Comparison of ENCODE assay signal across 14 mouse cellular contexts in the genomic region with DNA sequence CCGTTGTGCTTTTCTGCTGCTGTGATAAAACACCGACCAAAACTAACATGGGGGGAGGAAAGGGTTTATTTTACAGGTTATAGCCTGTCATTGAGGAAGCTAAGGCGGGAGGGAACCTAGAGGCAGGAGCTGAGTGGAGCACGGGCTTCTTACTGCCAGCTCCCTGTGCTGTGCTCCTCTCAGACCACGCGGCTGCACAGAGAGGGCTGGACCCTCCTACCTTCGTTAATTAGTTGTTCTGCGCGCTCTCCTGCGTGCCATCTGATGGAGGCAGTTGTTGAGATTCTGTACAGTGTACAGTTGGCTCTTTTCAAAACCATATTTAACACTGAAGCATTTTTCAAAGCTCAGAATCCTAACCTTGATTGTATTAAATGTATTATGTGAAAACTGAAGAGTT. TPM values are rescaled to one million over a fixed set of nuclear protein-coding genes. Genes with fewer than 3 reads are reported as not detected.
DNase-seq lines count a peak whose midpoint lies in the region; ATAC-seq and TF ChIP-seq lines count a peak whose summit lies in the region.
"Had no signal": no experiment of that assay in that cellular context is flagged by ENCODE, and none has a peak within 500 bp of the region (broad histone marks: within the 10 kb centered on the region; RNA-seq: fewer than 3 reads in every experiment).

No protein-coding gene starts in this region.

- H3K4me1 ChIP-seq in hindbrain, embryonic 16.5 days (ENCODE audit: control insufficient read depth, insufficient read depth, low read depth, low read length) = peaks cover 15% of the 10 kb centered on the region
- peaks cover 26% of the 10 kb centered on the region for H3K4me1 ChIP-seq in hindbrain, embryonic 10.5 days (replicated peaks)
- H3K4me1 ChIP-seq in midbrain, embryonic 13.5 days (replicated peaks) = peaks cover 26% of the 10 kb centered on the region
- no peaks in the 10 kb centered on the region; the same call in 1 of the 2 replicates for H3K4me1 ChIP-seq in midbrain, postnatal 0 days (ENCODE audit: insufficient read depth, low read length)
- H3K4me1 ChIP-seq in forebrain, embryonic 16.5 days (replicated peaks; ENCODE audit: control insufficient read depth, insufficient read depth, low read length) = peaks cover 25% of the 10 kb centered on the region

- H3K9me3 ChIP-seq in hindbrain, embryonic 16.5 days (ENCODE audit: control insufficient read depth, low read length) = no peaks in the 10 kb centered on the region
- no peaks in the 10 kb centered on the region for H3K9me3 ChIP-seq in hindbrain, embryonic 10.5 days
- H3K9me3 ChIP-seq in midbrain, embryonic 13.5 days = no peaks in the 10 kb centered on the region
- no peaks in the 10 kb centered on the region for H3K9me3 ChIP-seq in midbrain, postnatal 0 days (ENCODE audit: low read length)
- no peaks in the 10 kb centered on the region for H3K9me3 ChIP-seq in forebrain, embryonic 16.5 days (ENCODE audit: control insufficient read depth, low read length)
- H3K9me3 ChIP-seq: stomach, embryonic 15.5 days had no signal

- H3K4me3 ChIP-seq in hindbrain, embryonic 16.5 days (ENCODE audit: low read length) = no peak overlapping the region
- no peak overlapping the region for H3K4me3 ChIP-seq in hindbrain, embryonic 10.5 days
- no peak overlapping the region for H3K4me3 ChIP-seq in midbrain, embryonic 13.5 days (replicated peaks)
- no peak overlapping the region for H3K4me3 ChIP-seq in midbrain, postnatal 0 days (ENCODE audit: low read depth, low read length)
- H3K4me3 ChIP-seq in forebrain, embryonic 16.5 days (replicated peaks; ENCODE audit: low read length) = no peak overlapping the region
- H3K4me3 ChIP-seq: stomach, embryonic 15.5 days had no signal

- H3K27ac ChIP-seq in hindbrain, embryonic 16.5 days (ENCODE audit: low read depth, low read length) = no peak overlapping the region
- no peak overlapping the region for H3K27ac ChIP-seq in hindbrain, embryonic 10.5 days
- no peak overlapping the region for H3K27ac ChIP-seq in midbrain, embryonic 13.5 days
- H3K27ac ChIP-seq in midbrain, postnatal 0 days (ENCODE audit: low read depth, low read length) = no peak overlapping the region
- H3K27ac ChIP-seq in forebrain, embryonic 16.5 days (ENCODE audit: low read length) = no peak overlapping the region
- H3K27ac ChIP-seq: macrophage had no signal

- no peak for TF ChIP-seq CTCF in midbrain, postnatal 0 days (IDR thresholded peaks at IDR 0.05)

- 52% methylated on average over 10 of the region's 10 CpGs for WGBS in hindbrain, embryonic 16.5 days
- WGBS in hindbrain, embryonic 10.5 days = 67% methylated on average over 10 of the region's 10 CpGs
- WGBS in midbrain, embryonic 13.5 days = 61% methylated on average over 10 of the region's 10 CpGs
- WGBS in midbrain, postnatal 0 days = 46% methylated on average over 10 of the region's 10 CpGs
- WGBS in forebrain, embryonic 16.5 days = 22% methylated on average over 10 of the region's 10 CpGs

- H3K9ac ChIP-seq in hindbrain, embryonic 16.5 days (ENCODE audit: low read depth, low read length) = no peak overlapping the region
- no peak overlapping the region for H3K9ac ChIP-seq in midbrain, embryonic 13.5 days (replicated peaks)
- no peak overlapping the region for H3K9ac ChIP-seq in midbrain, postnatal 0 days (replicated peaks; ENCODE audit: low read length, poor library complexity, severe bottlenecking)
- peak overlapping the region; percentile 26; the same call in 1 of the 2 replicates for H3K9ac ChIP-seq in forebrain, embryonic 16.5 days (replicated peaks; ENCODE audit: low read depth, low read length)
- H3K9ac ChIP-seq: stomach, embryonic 15.5 days had no signal

- H3K27me3 ChIP-seq in hindbrain, embryonic 16.5 days (replicated peaks; ENCODE audit: control insufficient read depth, insufficient read depth, low read length) = no peaks in the 10 kb centered on the region
- H3K27me3 ChIP-seq in hindbrain, embryonic 10.5 days (ENCODE audit: insufficient read depth, poor library complexity, severe bottlenecking) = no peaks in the 10 kb centered on the region
- H3K27me3 ChIP-seq in midbrain, embryonic 13.5 days = no peaks in the 10 kb centered on the region
- no peaks in the 10 kb centered on the region for H3K27me3 ChIP-seq in midbrain, postnatal 0 days (ENCODE audit: insufficient read depth, low read length)
- no peaks in the 10 kb centered on the region for H3K27me3 ChIP-seq in forebrain, embryonic 16.5 days (replicated peaks; ENCODE audit: control insufficient read depth, insufficient read depth, low read length)
- H3K27me3 ChIP-seq in splenic B cell, adult 2 months (ENCODE audit: control insufficient read depth, insufficient read depth, low read length, poor library complexity, severe bottlenecking) = no peaks in the 10 kb centered on the region
- H3K27me3 ChIP-seq: stomach, embryonic 15.5 days had no signal

- no peak overlapping the region for H3K4me2 ChIP-seq in hindbrain, embryonic 16.5 days (ENCODE audit: low read length)
- H3K4me2 ChIP-seq in midbrain, embryonic 13.5 days (replicated peaks) = no peak overlapping the region
- H3K4me2 ChIP-seq in midbrain, postnatal 0 days (ENCODE audit: low read depth, low read length, poor library complexity, severe bottlenecking) = no peak overlapping the region
- peak overlapping the region; percentile 13; the same call in 1 of the 2 replicates for H3K4me2 ChIP-seq in forebrain, embryonic 16.5 days (ENCODE audit: low read length)
- H3K4me2 ChIP-seq: stomach, embryonic 15.5 days had no signal

- ATAC-seq in hindbrain, embryonic 16.5 days = peak; percentile 63; the same call in 1 of the 2 replicates
- peak; percentile 62; the same call in 1 of the 2 replicates for ATAC-seq in midbrain, embryonic 13.5 days
- no peak for ATAC-seq in midbrain, postnatal 0 days (ENCODE audit: low FRiP score)
- peak; percentile 61 for ATAC-seq in forebrain, embryonic 16.5 days

- DNase-seq in hindbrain, embryonic 10.5 days (ENCODE audit: low spot score) = no peak
- no peak for DNase-seq in midbrain, postnatal 0 days (ENCODE audit: low spot score)
- DNase-seq in splenic B cell, adult 2 months (ENCODE audit: low read depth, low spot score) = peak; percentile 32
- no peak for DNase-seq in T-cell, adult 2 months (ENCODE audit: low spot score)
- DNase-seq in ovary, postnatal 14 days (ENCODE audit: low spot score) = no peak
- DNase-seq: right cerebral cortex, postnatal 25 days had no signal

- H3K36me3 ChIP-seq in hindbrain, embryonic 16.5 days (ENCODE audit: control insufficient read depth, insufficient read depth, low read length) = no peaks in the 10 kb centered on the region; the same call in 1 of the 2 replicates
- peaks cover 18% of the 10 kb centered on the region for H3K36me3 ChIP-seq in hindbrain, embryonic 10.5 days
- H3K36me3 ChIP-seq in midbrain, embryonic 13.5 days = peaks cover 7% of the 10 kb centered on the region
- no peaks in the 10 kb centered on the region for H3K36me3 ChIP-seq in midbrain, postnatal 0 days (ENCODE audit: insufficient read depth, low read length)
- H3K36me3 ChIP-seq in forebrain, embryonic 16.5 days (ENCODE audit: control insufficient read depth, insufficient read depth) = no peaks in the 10 kb centered on the region
- no peaks in the 10 kb centered on the region for H3K36me3 ChIP-seq in splenic B cell, adult 2 months (ENCODE audit: control insufficient read depth, insufficient read depth, low read length, poor library complexity, severe bottlenecking)

RNA-seq across cellular contexts. Expression of gene Gna13, which starts 14.8 kb away (rescaled TPM):
- polyA plus RNA-seq in hindbrain, embryonic 16.5 days (2015; fragmentation: Nextera tagmentation; extraction: Ambion mirVana) = 20.5 and 21.3 TPM in 2 replicates
- polyA plus RNA-seq in hindbrain, embryonic 10.5 days (2016; fragmentation: Nextera tagmentation; extraction: Ambion mirVana) = 15.6 and 20.2 TPM in 2 replicates
- polyA plus RNA-seq in midbrain, embryonic 13.5 days (2015; fragmentation: Nextera tagmentation; extraction: Ambion mirVana) = 16.2 and 16.4 TPM in 2 replicates
- total RNA-seq in midbrain, postnatal 0 days (2014; rRNA removed) = 50.3 and 61.0 TPM in 2 replicates
- 31.1 and 35.3 TPM in 2 replicates for polyA plus RNA-seq in midbrain, postnatal 0 days (2015; fragmentation: Nextera tagmentation; extraction: Ambion mirVana)
- 16.1 and 17.1 TPM in 2 replicates for polyA plus RNA-seq in forebrain, embryonic 16.5 days (2015; fragmentation: Nextera tagmentation; extraction: Ambion mirVana)

RNA-seq across cellular contexts. Expression of gene 9930022D16Rik, which starts 36.2 kb away (rescaled TPM):
- polyA plus RNA-seq in hindbrain, embryonic 16.5 days (2015; fragmentation: Nextera tagmentation; extraction: Ambion mirVana) = 0.07 TPM in 1 of 2 replicates, not detected in the other
- not detected in 2 replicates for polyA plus RNA-seq in hindbrain, embryonic 10.5 days (2016; fragmentation: Nextera tagmentation; extraction: Ambion mirVana)
- polyA plus RNA-seq in midbrain, embryonic 13.5 days (2015; fragmentation: Nextera tagmentation; extraction: Ambion mirVana) = not detected in 2 replicates
- total RNA-seq in midbrain, postnatal 0 days (2014; rRNA removed) = not detected in 2 replicates
- not detected in 2 replicates for polyA plus RNA-seq in midbrain, postnatal 0 days (2015; fragmentation: Nextera tagmentation; extraction: Ambion mirVana)
- polyA plus RNA-seq in forebrain, embryonic 16.5 days (2015; fragmentation: Nextera tagmentation; extraction: Ambion mirVana) = not detected in 2 replicates
- total RNA-seq: left cerebral cortex, postnatal 25 days had no signal
- polyA plus RNA-seq: gonadal fat pad, adult 2 months; neural tube, embryonic 14.5 days; stomach, embryonic 15.5 days had no signal

RNA-seq across cellular contexts. Expression of gene Amz2, which starts 48.3 kb away (rescaled TPM):
- 57.1 and 59.4 TPM in 2 replicates for polyA plus RNA-seq in hindbrain, embryonic 16.5 days (2015; fragmentation: Nextera tagmentation; extraction: Ambion mirVana)
- polyA plus RNA-seq in hindbrain, embryonic 10.5 days (2016; fragmentation: Nextera tagmentation; extraction: Ambion mirVana) = 40.8 and 41.9 TPM in 2 replicates
- polyA plus RNA-seq in midbrain, embryonic 13.5 days (2015; fragmentation: Nextera tagmentation; extraction: Ambion mirVana) = 53.1 and 53.5 TPM in 2 replicates
- 156 and 182 TPM in 2 replicates for total RNA-seq in midbrain, postnatal 0 days (2014; rRNA removed)
- 39.6 and 40.1 TPM in 2 replicates for polyA plus RNA-seq in midbrain, postnatal 0 days (2015; fragmentation: Nextera tagmentation; extraction: Ambion mirVana)
- 70.5 and 74.0 TPM in 2 replicates for polyA plus RNA-seq in forebrain, embryonic 16.5 days (2015; fragmentation: Nextera tagmentation; extraction: Ambion mirVana)
